Mouse (Mus musculus): ENCODE results near the gene Ccdc92b. TPM values are rescaled to one million over a fixed set of nuclear protein-coding genes. Genes with fewer than 3 reads are reported as not detected.
A peak's percentile ranks its signal among the peaks of the same experiment; 100 is the strongest.

Ccdc92b gene
- polyA plus RNA-seq, 1 experiment from 2014 or later, result 2.1 TPM

GRCm38 (mm10) chr11:74647966-74648365, 28.6 kb downstream of the Ccdc92b start:
- no peaks in the 10 kb centered on the region for H3K36me3 ChIP-seq
- H3K9ac ChIP-seq, result no peak overlapping the region
- no peaks in the 10 kb centered on the region for H3K9me3 ChIP-seq
- no peaks in the 10 kb centered on the region for H3K27me3 ChIP-seq (replicated peaks)
- H3K4me1 ChIP-seq, result peaks cover 38% of the 10 kb centered on the region
- 88% methylated on average over 1 of the region's 1 CpGs for WGBS
- no peak overlapping the region for H3K4me3 ChIP-seq
- no peak overlapping the region for H3K4me2 ChIP-seq (replicated peaks)
- no peak for ATAC-seq (ENCODE audit: low FRiP score, low read depth)
- H3K27ac ChIP-seq, result no peak overlapping the region

GRCm38 (mm10) chr11:74648676-74649075, 29.3 kb downstream of the Ccdc92b start:
- Histone ChIP-seq H3K36me3 (no peaks in the 10 kb centered on the region), H3K4me1 (peaks cover 45% of the 10 kb centered on the region), H3K9me3 (no peaks in the 10 kb centered on the region), H3K9ac (peak overlapping the region; percentile 80), H3K27me3 (replicated peaks) (no peaks in the 10 kb centered on the region), H3K4me2 (replicated peaks) (peak overlapping the region; percentile 96), H3K4me3 (peak overlapping the region; percentile 84), H3K27ac (peak overlapping the region; percentile 15; the same call in 1 of the 2 replicates)
- ATAC-seq (ENCODE audit: low FRiP score, low read depth), result peak; percentile 43
- 11% methylated on average over 1 of the region's 1 CpGs for WGBS

DNA sequence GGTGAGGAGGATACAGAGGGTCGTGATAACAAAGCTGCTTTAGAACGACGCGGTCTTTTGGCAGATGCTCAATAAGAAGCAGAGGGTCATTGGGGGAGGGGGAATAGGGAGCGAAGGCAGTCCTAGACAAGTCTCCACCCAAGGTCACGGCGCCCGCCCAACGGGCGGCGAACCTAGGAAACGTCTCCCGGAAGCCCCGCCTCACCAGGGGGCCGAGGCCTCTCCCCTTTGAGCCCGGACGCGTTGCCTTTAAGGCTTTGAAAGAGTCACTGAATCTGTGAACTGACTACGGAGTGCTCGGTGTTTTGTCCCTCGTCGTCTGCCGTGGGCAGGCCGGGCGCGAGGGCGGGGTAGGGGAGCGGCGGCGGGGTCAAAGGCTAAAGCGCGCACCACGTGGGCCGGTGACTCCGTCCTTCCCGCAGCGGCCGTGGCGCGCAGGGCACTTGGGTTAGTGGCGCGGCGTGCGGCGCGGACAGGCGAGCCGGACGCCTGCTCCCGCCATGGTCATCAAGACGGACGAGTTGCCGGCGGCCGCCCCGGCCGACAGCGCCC, 29.8 kb downstream of the Ccdc92b start, which contains the start of gene Cluh:
Cluh (plus strand) TSS at position 401 of the 552 bp plus-strand sequence.
- H3K27ac ChIP-seq, result peak within 1 kb of the TSS; percentile 15; the same call in 1 of the 2 replicates
- peak within 1 kb of the TSS; percentile 84 for H3K4me3 ChIP-seq
- under 1% methylated on average over 58 of the region's 58 CpGs for WGBS
- no peaks in the 10 kb centered on the region for H3K27me3 ChIP-seq (replicated peaks)
- no peaks in the 10 kb centered on the region for H3K9me3 ChIP-seq
- no peaks in the 10 kb centered on the region for H3K36me3 ChIP-seq
- peaks cover 48% of the 10 kb centered on the region for H3K4me1 ChIP-seq
- H3K4me2 ChIP-seq (replicated peaks), result peak within 1 kb of the TSS; percentile 96
- peak; percentile 86 for ATAC-seq (ENCODE audit: low FRiP score, low read depth)
- peak within 1 kb of the TSS; percentile 80 for H3K9ac ChIP-seq

GRCm38 (mm10) chr11:74649647-74650551, 30.5 kb downstream of the Ccdc92b start:
- peak overlapping the region; percentile 96 for H3K4me2 ChIP-seq (replicated peaks)
- peaks cover 48% of the 10 kb centered on the region for H3K4me1 ChIP-seq
- H3K9ac ChIP-seq, result peak overlapping the region; percentile 80
- WGBS, result 2% methylated on average over 53 of the region's 53 CpGs
- no peaks in the 10 kb centered on the region for H3K9me3 ChIP-seq
- no peak overlapping the region for H3K27ac ChIP-seq
- H3K27me3 ChIP-seq (replicated peaks), result no peaks in the 10 kb centered on the region
- H3K4me3 ChIP-seq, result peak overlapping the region; percentile 84
- no peaks in the 10 kb centered on the region for H3K36me3 ChIP-seq
- ATAC-seq (ENCODE audit: low FRiP score, low read depth), result peak; percentile 51; the same call in 1 of the 2 replicates

GRCm38 (mm10) chr11:74650576-74651100, 31.2 kb downstream of the Ccdc92b start:
- WGBS, result 61% methylated on average over 4 of the region's 4 CpGs
- H3K27ac ChIP-seq, result no peak overlapping the region
- H3K4me3 ChIP-seq, result peak overlapping the region; percentile 84
- peaks cover 48% of the 10 kb centered on the region for H3K4me1 ChIP-seq
- no peaks in the 10 kb centered on the region for H3K27me3 ChIP-seq (replicated peaks)
- no peaks in the 10 kb centered on the region for H3K36me3 ChIP-seq
- no peak for ATAC-seq (ENCODE audit: low FRiP score, low read depth)
- peak overlapping the region; percentile 80; the same call in 1 of the 2 replicates for H3K9ac ChIP-seq
- H3K4me2 ChIP-seq (replicated peaks), result peak overlapping the region; percentile 96
- H3K9me3 ChIP-seq, result no peaks in the 10 kb centered on the region

GRCm38 (mm10) chr11:74652791-74653191, 33.4 kb downstream of the Ccdc92b start:
- peaks cover 48% of the 10 kb centered on the region for H3K4me1 ChIP-seq
- H3K36me3 ChIP-seq, result peaks cover 9% of the 10 kb centered on the region
- no peak for ATAC-seq (ENCODE audit: low FRiP score, low read depth)
- WGBS, result 64% methylated on average over 4 of the region's 4 CpGs
- no peak overlapping the region for H3K4me3 ChIP-seq
- no peaks in the 10 kb centered on the region for H3K27me3 ChIP-seq (replicated peaks)
- no peaks in the 10 kb centered on the region for H3K9me3 ChIP-seq
- peak overlapping the region; percentile 19; the same call in 1 of the 2 replicates for H3K9ac ChIP-seq
- H3K27ac ChIP-seq, result no peak overlapping the region
- H3K4me2 ChIP-seq (replicated peaks), result peak overlapping the region; percentile 15; the same call in 1 of the 2 replicates

DNA sequence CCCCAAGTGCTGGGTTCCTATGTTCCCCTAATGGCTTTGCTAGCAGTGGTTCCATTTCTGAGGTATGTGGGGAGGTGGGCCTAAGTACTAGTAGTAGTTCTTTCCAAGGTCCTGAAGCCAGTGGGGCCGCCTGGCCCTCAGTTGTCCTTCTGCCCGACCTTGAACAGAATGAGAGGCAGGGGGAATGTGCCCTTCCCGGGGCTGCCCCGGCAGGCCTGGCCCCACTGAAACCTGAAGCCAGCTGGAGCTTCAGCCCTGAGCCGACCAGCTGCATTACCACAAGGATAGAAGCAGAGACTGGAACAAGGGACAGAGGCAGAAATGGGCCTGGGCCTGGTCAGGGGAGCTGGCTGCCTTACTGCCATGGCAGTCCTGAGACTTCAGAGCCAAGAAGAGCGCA, 34.0 kb downstream of the Ccdc92b start:
- Histone ChIP-seq H3K4me1 (peaks cover 46% of the 10 kb centered on the region), H3K36me3 (peaks cover 15% of the 10 kb centered on the region), H3K4me3 (no peak overlapping the region), H3K27me3 (replicated peaks) (no peaks in the 10 kb centered on the region), H3K4me2 (replicated peaks) (0 out of 2 replicates have a peak overlapping the region, but pooled peaks have one; percentile 15), H3K9ac (no peak overlapping the region), H3K27ac (no peak overlapping the region), H3K9me3 (no peaks in the 10 kb centered on the region; the same call in 1 of the 2 replicates)
- 76% methylated on average over 6 of the region's 6 CpGs for WGBS
- ATAC-seq (ENCODE audit: low FRiP score, low read depth), result no peak

DNA sequence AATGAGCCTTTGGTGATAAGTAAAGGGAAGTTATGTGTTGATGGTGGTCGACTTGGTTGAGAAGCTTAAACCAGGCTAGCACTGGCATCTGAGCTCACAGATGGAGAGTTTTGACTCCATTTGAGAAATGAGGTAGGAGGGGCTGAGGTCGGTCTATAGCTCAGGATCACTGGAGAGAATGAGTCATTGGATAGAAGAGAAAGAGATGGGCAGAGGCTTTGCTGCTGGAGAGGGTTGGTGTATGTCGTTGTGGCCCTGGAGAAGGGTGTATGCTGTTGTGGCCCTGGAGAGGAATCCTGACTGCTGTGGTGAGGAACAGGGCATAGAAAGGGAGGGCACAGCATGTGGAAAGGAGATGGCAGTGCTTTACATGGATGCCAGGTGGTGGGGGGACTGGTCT, 36.5 kb downstream of the Ccdc92b start:
- ATAC-seq (ENCODE audit: low FRiP score, low read depth), result no peak
- Histone ChIP-seq H3K9me3 (no peaks in the 10 kb centered on the region; the same call in 1 of the 2 replicates), H3K4me2 (replicated peaks) (no peak overlapping the region), H3K27me3 (replicated peaks) (no peaks in the 10 kb centered on the region), H3K4me3 (no peak overlapping the region), H3K9ac (no peak overlapping the region), H3K4me1 (peaks cover 30% of the 10 kb centered on the region), H3K27ac (no peak overlapping the region), H3K36me3 (peaks cover 40% of the 10 kb centered on the region)
- WGBS, result 89% methylated on average over 3 of the region's 3 CpGs

GRCm38 (mm10) chr11:74660336-74660735, 40.9 kb downstream of the Ccdc92b start:
- Histone ChIP-seq H3K9me3 (no peaks in the 10 kb centered on the region; the same call in 1 of the 2 replicates), H3K9ac (no peak overlapping the region), H3K4me1 (no peaks in the 10 kb centered on the region), H3K4me2 (replicated peaks) (no peak overlapping the region), H3K27me3 (replicated peaks) (no peaks in the 10 kb centered on the region), H3K4me3 (no peak overlapping the region), H3K27ac (no peak overlapping the region), H3K36me3 (peaks cover 83% of the 10 kb centered on the region)
- 97% methylated on average over 13 of the region's 13 CpGs for WGBS
- no peak for ATAC-seq (ENCODE audit: low FRiP score, low read depth)

DNA sequence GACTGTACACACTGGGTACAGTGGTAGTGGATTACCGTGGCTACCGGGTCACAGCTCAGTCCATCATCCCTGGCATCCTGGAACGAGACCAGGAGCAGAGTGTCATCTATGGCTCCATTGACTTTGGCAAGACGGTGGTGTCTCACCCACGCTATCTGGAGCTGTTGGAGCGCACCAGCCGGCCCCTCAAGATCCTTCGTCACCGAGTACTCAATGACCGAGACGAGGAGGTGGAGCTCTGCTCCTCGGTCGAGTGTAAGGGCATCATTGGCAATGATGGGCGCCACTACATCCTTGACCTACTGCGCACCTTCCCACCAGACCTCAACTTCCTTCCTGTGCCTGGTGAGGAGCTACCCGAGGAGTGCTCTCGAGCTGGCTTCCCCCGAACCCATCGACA, 42.2 kb downstream of the Ccdc92b start:
- Histone ChIP-seq H3K4me1 (no peaks in the 10 kb centered on the region), H3K4me3 (no peak overlapping the region), H3K27ac (no peak overlapping the region), H3K9ac (no peak overlapping the region), H3K27me3 (replicated peaks) (no peaks in the 10 kb centered on the region), H3K4me2 (replicated peaks) (no peak overlapping the region), H3K9me3 (no peaks in the 10 kb centered on the region; the same call in 1 of the 2 replicates), H3K36me3 (peaks cover 96% of the 10 kb centered on the region)
- WGBS, result 95% methylated on average over 19 of the region's 19 CpGs
- ATAC-seq (ENCODE audit: low FRiP score, low read depth), result no peak

- Histone ChIP-seq H3K9ac (no peak overlapping the region), H3K27ac (no peak overlapping the region), H3K36me3 (peaks cover 99% of the 10 kb centered on the region), H3K4me3 (no peak overlapping the region), H3K4me1 (no peaks in the 10 kb centered on the region), H3K4me2 (replicated peaks) (no peak overlapping the region), H3K27me3 (replicated peaks) (no peaks in the 10 kb centered on the region), H3K9me3 (no peaks in the 10 kb centered on the region; the same call in 1 of the 2 replicates)
- ATAC-seq (ENCODE audit: low FRiP score, low read depth), result no peak
- 95% methylated on average over 6 of the region's 6 CpGs for WGBS
These were observed 42.8 kb downstream of the Ccdc92b start for GRCm38 (mm10) chr11:74662221-74662620.

- no peak overlapping the region for H3K4me3 ChIP-seq
- H3K36me3 ChIP-seq, result peaks cover 96% of the 10 kb centered on the region
- H3K4me2 ChIP-seq (replicated peaks), result no peak overlapping the region
- H3K4me1 ChIP-seq, result no peaks in the 10 kb centered on the region
- H3K27ac ChIP-seq, result no peak overlapping the region
- H3K9ac ChIP-seq, result no peak overlapping the region
- ATAC-seq (ENCODE audit: low FRiP score, low read depth), result no peak
- WGBS, result 93% methylated on average over 3 of the region's 3 CpGs
- H3K27me3 ChIP-seq (replicated peaks), result no peaks in the 10 kb centered on the region
- no peaks in the 10 kb centered on the region for H3K9me3 ChIP-seq
These were observed 44.9 kb downstream of the Ccdc92b start for GRCm38 (mm10) chr11:74664279-74664678.

All from neural tube, embryonic 12.5 days (tissue).